Mouse (Mus musculus) embryonic facial prominence, embryonic 13.5 days (tissue): ENCODE data around the gene Fam19a5. TPM values are rescaled to one million over a fixed set of nuclear protein-coding genes. Genes with fewer than 3 reads are reported as not detected.

Experiments
- ATAC-seq: fragments of 200-750 bp; cut with Nextera tagmentation; 2 replicates; pipeline ENCODE4 v1.8.0; 2017; ENCODE audit warnings: low read depth; ENCODE audit not compliant: insufficient number of reproducible peaks, insufficient read depth, low FRiP score, low TSS enrichment
- H3K27ac ChIP-seq: fragments of 300-500 bp; sonication (generic); 2 replicates; pipeline ENCODE4 v1.5.1; 2015; ENCODE audit warnings: moderate library complexity, mild to moderate bottlenecking, inconsistent platforms
- H3K27me3 ChIP-seq: fragments of 300-500 bp; sonication (generic); 2 replicates; pipeline ENCODE4 v1.6.1; 2015; ENCODE audit warnings: mild to moderate bottlenecking, inconsistent platforms
- H3K36me3 ChIP-seq: fragments of 300-500 bp; sonication (generic); 2 replicates; pipeline ENCODE4 v1.6.1; 2015; ENCODE audit warnings: mild to moderate bottlenecking, inconsistent platforms
- H3K4me1 ChIP-seq: fragments of 300-500 bp; sonication (generic); 2 replicates; pipeline ENCODE4 v1.6.1; 2015; ENCODE audit warnings: inconsistent platforms
- H3K4me2 ChIP-seq: fragments of 300-500 bp; sonication (generic); 2 replicates; pipeline ENCODE4 v1.6.1; 2015; ENCODE audit warnings: moderate library complexity, mild to moderate bottlenecking, inconsistent platforms
- H3K4me3 ChIP-seq: fragments of 300-500 bp; sonication (generic); 2 replicates; pipeline ENCODE4 v1.5.1; 2015; ENCODE audit warnings: mild to moderate bottlenecking, inconsistent platforms
- H3K9ac ChIP-seq: fragments of 300-500 bp; sonication (generic); 2 replicates; pipeline ENCODE4 v1.6.1; 2015; ENCODE audit warnings: mild to moderate bottlenecking, inconsistent platforms
- H3K9me3 ChIP-seq: fragments of 300-500 bp; sonication (generic); 2 replicates; pipeline ENCODE4 v1.6.1; 2016; ENCODE audit warnings: inconsistent platforms
- WGBS: fragments of 180-500 bp; shearing (Covaris S2); methylation state at CpG from one replicate; pipeline ENCODE4 v1.1.7; 2015; ENCODE audit warnings: mixed read lengths; 5-methylcytosine and 5-hydroxymethylcytosine counted together
- polyA plus RNA-seq: library from polyadenylated mRNA; unstranded; fragments of >200 nt; fragmentation: Nextera tagmentation; extraction: Ambion mirVana; gene quantifications from 2 replicates; pipeline ENCODE4 v1.2.1, GENCODE M21; 2015

Gene Fam19a5
- polyA plus RNA-seq, 1 experiment from 2014 or later: 4.1 TPM

DNA sequence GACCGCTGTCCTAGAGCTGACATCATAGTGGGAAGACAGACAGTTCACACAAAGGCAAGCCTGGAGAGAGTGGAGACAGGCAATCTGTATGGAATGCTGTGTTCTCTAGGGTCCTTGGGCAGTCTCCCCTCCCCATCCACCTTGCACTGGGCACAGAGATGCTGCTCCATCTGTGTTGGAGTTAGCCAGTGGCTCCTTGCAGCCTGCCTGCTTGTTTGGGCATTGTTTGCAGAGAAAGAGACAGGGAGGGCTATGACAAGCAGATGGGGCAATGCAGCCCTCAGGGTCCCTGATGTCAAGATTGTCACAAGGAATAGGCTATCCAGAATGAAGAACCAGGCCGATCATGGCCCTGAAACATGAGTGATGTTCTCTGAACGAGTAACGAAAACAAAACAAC is 5.6 kb downstream of the Fam19a5 start:
- H3K36me3 ChIP-seq: no peaks in the 10 kb centered on the region
- no peak overlapping the region for H3K9ac ChIP-seq
- H3K27me3 ChIP-seq: peaks cover 60% of the 10 kb centered on the region
- no peak for ATAC-seq
- H3K4me3 ChIP-seq: no peak overlapping the region
- H3K4me1 ChIP-seq: 0 out of 2 replicates have a peak, but pooled peaks cover 11% of the 10 kb centered on the region
- WGBS: 76% methylated on average over 4 of the region's 4 CpGs
- H3K4me2 ChIP-seq: no peak overlapping the region
- no peak overlapping the region for H3K27ac ChIP-seq
- H3K9me3 ChIP-seq: no peaks in the 10 kb centered on the region

DNA sequence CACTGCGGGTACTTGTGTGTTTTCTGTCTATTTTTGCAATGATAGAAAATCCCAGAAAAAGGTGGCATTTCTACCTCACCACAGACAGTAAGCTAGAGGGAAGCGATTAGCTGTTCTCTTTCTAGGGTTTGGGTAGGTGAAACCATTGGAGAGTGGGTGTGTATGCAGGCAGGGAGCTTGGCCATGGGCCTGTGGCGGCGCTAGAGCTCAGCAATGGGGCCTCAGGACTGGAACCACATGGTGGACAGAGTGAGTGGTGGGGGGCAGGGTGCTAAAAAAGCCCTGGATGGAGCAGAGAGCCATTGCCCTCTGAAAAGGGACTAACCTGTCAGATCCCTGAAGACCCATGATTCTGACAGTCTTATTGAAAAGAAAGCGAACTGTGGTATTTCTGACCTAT is 6.7 kb downstream of the Fam19a5 start:
- Histone ChIP-seq H3K9ac (no peak overlapping the region), H3K4me1 (0 out of 2 replicates have a peak, but pooled peaks cover under 1% of the 10 kb centered on the region), H3K36me3 (no peaks in the 10 kb centered on the region), H3K4me2 (no peak overlapping the region), H3K9me3 (no peaks in the 10 kb centered on the region), H3K4me3 (no peak overlapping the region), H3K27me3 (peaks cover 49% of the 10 kb centered on the region), H3K27ac (no peak overlapping the region)
- ATAC-seq: no peak
- 59% methylated on average over 5 of the region's 5 CpGs for WGBS

DNA sequence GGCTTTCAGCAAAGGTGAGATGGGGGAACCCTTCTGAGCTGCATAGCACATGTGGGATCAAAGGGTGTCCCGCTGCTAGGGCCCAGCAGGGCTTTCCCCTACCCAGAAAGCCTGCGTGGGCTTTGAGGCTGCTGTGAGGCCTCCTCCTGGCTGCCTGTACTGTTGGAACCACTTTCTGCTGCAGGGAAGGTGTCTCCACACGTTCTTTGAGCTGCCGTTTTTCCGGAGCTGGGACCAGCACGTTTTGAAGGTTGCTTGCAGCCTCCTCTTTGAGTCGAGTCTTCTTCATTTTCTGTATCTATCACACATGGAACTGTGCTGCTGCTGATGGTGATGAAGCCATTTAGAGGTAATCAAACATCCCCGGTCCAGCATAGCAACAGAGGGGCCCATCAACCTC is 7.5 kb downstream of the Fam19a5 start:
- Histone ChIP-seq H3K36me3 (no peaks in the 10 kb centered on the region), H3K4me1 (no peaks in the 10 kb centered on the region), H3K9ac (no peak overlapping the region), H3K27ac (no peak overlapping the region), H3K9me3 (no peaks in the 10 kb centered on the region), H3K4me3 (no peak overlapping the region), H3K27me3 (peaks cover 42% of the 10 kb centered on the region), H3K4me2 (no peak overlapping the region)
- 56% methylated on average over 8 of the region's 8 CpGs for WGBS
- no peak for ATAC-seq

DNA sequence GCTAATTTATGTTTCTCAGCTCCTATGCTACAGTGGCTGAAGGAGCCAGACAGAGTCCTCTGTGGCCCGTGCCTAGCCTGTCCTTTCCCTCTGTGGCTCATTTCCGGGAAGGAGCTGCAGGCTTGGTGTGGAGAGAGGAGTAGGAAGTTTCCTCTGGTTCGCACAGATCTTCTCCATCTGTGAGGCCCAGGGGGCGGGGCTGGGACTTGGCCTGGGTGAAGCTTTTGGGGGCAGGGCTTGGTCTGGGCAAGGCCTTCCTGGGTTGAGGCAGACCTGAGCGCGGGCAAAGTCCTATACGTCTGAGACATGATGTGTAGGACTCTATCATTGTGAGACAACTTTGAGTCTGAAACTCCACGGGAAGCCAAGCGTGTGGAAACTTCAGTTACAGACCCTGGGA is 11.7 kb downstream of the Fam19a5 start:
- H3K27ac ChIP-seq: no peak overlapping the region
- H3K36me3 ChIP-seq: no peaks in the 10 kb centered on the region
- ATAC-seq: no peak
- no peak overlapping the region for H3K9ac ChIP-seq
- no peak overlapping the region for H3K4me3 ChIP-seq
- peaks cover 4% of the 10 kb centered on the region; the same call in 1 of the 2 replicates for H3K27me3 ChIP-seq
- H3K9me3 ChIP-seq: no peaks in the 10 kb centered on the region
- no peak overlapping the region for H3K4me2 ChIP-seq
- WGBS: 81% methylated on average over 9 of the region's 9 CpGs
- no peaks in the 10 kb centered on the region for H3K4me1 ChIP-seq

DNA sequence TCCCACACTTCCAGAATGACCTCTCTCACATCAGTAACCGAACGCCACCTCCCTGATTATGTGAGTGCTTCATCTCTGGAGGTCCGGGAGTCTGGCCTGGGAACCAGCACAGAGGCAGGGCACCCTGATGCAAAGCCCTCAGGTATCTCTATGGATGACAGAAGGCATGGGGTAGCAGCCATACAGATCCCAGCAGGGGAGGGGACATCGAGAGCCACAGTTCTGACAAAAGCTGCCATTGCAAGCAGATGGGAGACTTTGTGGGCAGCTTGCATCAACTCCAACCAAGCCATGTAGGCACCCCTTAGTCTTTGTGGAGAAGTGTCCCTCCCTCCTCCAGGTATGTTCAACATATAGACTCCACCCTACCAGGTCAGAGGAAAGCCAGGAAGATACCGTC is 20.2 kb downstream of the Fam19a5 start:
- Histone ChIP-seq H3K9ac (no peak overlapping the region), H3K27me3 (no peaks in the 10 kb centered on the region), H3K4me2 (no peak overlapping the region), H3K36me3 (no peaks in the 10 kb centered on the region), H3K9me3 (no peaks in the 10 kb centered on the region), H3K4me1 (peaks cover 6% of the 10 kb centered on the region), H3K4me3 (no peak overlapping the region), H3K27ac (no peak overlapping the region)
- 92% methylated on average over 5 of the region's 5 CpGs for WGBS
- ATAC-seq: no peak

DNA sequence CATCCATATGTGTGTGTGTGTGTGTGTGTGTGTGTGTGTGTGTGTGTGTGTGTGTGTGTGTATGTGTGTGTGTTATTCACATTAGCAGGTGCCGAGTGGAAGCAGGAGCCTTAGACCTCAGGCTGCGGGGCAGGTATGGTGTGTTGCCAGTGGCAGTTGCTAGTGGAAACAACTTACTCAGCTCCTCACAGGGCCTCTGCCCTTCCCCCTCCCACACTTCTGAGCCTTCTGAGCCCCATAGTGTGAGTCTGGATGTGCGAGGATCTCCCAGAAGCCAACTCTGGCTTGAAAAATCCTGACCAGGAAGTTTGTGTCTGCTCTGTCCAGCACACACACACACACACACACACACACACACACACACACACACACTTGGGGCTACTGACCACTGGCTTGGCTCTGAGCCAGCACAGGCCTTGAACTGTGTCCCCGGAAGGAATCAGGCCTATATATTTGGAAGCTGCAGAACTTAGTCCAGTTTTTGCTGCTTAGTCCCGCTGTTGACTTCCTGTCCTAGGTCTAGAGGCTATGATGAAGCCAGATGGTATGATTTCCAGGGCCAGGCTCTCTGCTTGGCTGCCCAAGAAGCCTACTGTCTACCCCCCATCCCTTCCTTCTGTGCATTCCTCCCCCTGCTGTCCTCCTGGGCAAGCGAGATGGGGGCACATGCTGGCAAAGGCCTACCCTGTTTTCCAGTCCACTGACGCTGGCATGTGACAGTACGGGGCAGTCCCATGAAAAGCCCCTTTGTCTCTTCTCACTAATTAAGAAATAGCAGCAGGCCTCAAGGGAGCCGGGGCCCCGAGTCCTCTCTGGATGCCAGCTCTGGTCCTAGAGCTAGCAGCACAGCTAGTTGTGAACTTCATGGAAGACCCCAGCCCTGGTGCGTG is 22.2 kb downstream of the Fam19a5 start:
- H3K9ac ChIP-seq: no peak overlapping the region
- H3K27me3 ChIP-seq: no peaks in the 10 kb centered on the region
- H3K27ac ChIP-seq: no peak overlapping the region
- WGBS: 54% methylated on average over 10 of the region's 11 CpGs
- no peaks in the 10 kb centered on the region for H3K9me3 ChIP-seq
- no peak overlapping the region for H3K4me2 ChIP-seq
- no peak overlapping the region for H3K4me3 ChIP-seq
- peaks cover 6% of the 10 kb centered on the region for H3K4me1 ChIP-seq
- no peaks in the 10 kb centered on the region for H3K36me3 ChIP-seq
- ATAC-seq: 0 out of 2 replicates have a peak, but pooled peaks have one; percentile 62

DNA sequence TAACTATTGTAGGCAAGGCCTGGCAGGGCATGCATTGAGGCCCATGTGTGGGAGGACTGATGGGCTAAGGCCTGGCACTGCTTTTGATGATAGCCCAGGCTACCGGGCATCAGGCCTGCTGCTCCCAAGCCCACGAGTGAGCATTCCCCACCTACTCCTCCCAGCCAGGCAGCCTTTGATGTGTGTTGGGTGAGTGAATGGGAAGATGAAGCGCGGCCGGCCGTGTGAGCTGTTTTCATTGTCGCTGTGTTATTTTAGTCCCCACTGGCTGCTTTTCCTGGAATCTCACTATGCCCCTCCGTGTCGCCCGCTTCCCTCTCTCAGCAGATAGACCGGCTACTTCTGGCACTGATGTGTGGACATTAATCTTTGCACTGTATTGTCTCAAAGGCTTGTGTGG is 26.1 kb downstream of the Fam19a5 start:
- no peaks in the 10 kb centered on the region for H3K27me3 ChIP-seq
- no peak overlapping the region for H3K9ac ChIP-seq
- H3K9me3 ChIP-seq: no peaks in the 10 kb centered on the region
- WGBS: 86% methylated on average over 11 of the region's 11 CpGs
- no peak for ATAC-seq
- H3K4me2 ChIP-seq: no peak overlapping the region
- peaks cover 6% of the 10 kb centered on the region for H3K4me1 ChIP-seq
- no peak overlapping the region for H3K4me3 ChIP-seq
- no peaks in the 10 kb centered on the region for H3K36me3 ChIP-seq
- no peak overlapping the region for H3K27ac ChIP-seq

DNA sequence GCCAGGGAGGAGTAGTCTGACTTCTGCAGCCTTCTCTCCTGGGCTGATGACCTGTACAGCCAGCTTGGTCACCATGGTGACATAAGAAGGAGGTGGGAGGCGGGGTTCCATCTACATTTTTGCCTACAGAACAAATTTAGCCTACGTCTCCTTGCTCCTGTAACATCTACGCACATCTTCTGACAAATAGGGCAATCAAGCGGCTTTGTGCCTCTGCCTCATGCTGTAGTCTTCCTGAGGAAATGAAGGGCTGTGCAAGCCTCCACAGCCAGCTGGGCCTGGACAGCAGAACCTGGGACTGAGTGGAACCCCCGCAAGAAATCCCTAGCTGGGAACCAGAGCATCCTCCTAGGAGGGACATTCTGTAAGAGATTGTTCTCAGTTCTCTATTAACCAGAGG is 35.8 kb downstream of the Fam19a5 start:
- H3K9me3 ChIP-seq: no peaks in the 10 kb centered on the region

DNA sequence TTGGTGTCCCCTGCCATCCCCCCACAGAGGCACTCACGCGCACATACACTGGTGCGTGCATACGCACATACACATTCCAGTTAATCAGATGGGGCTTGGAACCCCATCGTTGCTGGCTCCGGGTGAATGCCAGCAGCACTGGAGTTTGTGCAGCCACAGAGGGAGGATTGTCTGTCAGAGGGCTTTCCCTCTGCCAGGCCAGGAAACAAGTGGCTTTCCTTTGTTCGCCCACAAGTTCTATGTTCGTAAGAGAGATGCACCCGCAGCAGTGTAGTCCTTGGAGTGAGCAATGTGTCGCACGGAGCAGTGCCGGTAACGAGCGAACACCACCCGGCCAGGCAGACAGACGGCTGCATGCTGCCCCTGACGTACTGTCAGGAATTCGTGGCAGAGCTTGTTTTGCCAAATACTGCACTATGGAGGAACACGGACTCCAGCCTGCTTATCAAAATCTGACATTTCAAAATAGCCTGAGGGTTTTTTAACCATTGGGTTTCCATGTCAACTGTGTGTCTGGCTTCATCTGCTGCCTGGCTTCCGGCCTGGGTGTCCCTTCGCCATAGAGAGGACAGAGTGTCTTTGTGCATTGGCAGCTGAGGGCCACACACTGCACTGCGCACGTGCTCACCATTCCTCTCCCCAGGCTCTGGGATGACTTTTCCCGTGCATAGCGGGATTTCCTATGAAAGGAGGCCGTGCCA is 40.0 kb downstream of the Fam19a5 start:
- Histone ChIP-seq H3K27ac (no peak overlapping the region), H3K4me3 (no peak overlapping the region), H3K36me3 (no peaks in the 10 kb centered on the region), H3K9me3 (no peaks in the 10 kb centered on the region), H3K9ac (no peak overlapping the region), H3K4me1 (peaks cover 7% of the 10 kb centered on the region; the same call in 1 of the 2 replicates), H3K27me3 (no peaks in the 10 kb centered on the region), H3K4me2 (no peak overlapping the region)
- 49% methylated on average over 26 of the region's 26 CpGs for WGBS
- no peak for ATAC-seq

More for the DNA sequence above, 35.8 kb downstream of the Fam19a5 start:
- 89% methylated on average over 5 of the region's 5 CpGs for WGBS
- no peak for ATAC-seq
- Histone ChIP-seq H3K9ac (no peak overlapping the region), H3K4me2 (no peak overlapping the region), H3K36me3 (no peaks in the 10 kb centered on the region), H3K27me3 (no peaks in the 10 kb centered on the region), H3K4me1 (peaks cover 7% of the 10 kb centered on the region; the same call in 1 of the 2 replicates), H3K4me3 (no peak overlapping the region), H3K27ac (no peak overlapping the region)

DNA sequence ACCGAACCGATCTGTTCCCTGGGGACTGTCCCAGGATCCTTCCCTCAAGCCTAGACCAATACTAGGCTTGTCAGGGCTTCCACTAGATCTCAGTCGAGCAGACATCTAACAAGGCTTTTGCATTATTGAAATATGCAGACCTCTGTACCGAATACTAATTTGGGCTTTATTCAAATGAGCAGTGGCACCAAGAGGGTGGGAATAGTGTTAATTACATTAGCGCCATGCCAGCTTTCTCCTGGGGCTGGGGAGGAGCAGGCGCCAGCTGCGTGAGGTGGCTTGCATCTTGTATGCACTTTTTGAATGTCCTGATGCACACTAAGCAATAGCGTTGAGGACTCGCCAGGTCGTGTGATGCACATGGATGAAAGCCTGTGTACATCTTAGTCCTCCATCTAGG is 46.9 kb downstream of the Fam19a5 start:
- no peaks in the 10 kb centered on the region for H3K9me3 ChIP-seq
- no peak overlapping the region for H3K27ac ChIP-seq
- no peaks in the 10 kb centered on the region for H3K36me3 ChIP-seq
- H3K4me3 ChIP-seq: no peak overlapping the region
- ATAC-seq: no peak
- no peaks in the 10 kb centered on the region for H3K27me3 ChIP-seq
- no peaks in the 10 kb centered on the region for H3K4me1 ChIP-seq
- H3K4me2 ChIP-seq: no peak overlapping the region
- 92% methylated on average over 10 of the region's 10 CpGs for WGBS
- no peak overlapping the region for H3K9ac ChIP-seq

DNA sequence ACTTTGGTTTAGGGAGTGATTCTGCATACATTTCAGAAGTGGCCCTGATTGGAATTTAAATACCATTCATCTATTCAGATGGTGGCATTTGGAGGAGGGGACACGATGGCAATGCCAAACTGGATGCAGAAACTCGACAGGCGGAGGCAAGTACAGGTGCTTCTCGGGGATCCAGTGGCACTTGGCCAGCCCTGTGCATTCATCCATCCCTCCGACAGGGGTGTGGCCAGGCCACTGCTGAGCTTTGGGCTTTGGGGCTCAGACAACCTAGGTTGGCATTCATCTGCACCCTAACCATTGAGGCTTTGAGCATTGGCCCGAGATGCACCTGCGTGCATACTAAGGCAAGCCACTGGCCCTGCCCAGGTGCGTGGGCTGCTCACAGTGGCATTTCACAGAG is 52.6 kb downstream of the Fam19a5 start:
- no peak overlapping the region for H3K9ac ChIP-seq
- ATAC-seq: no peak
- WGBS: 82% methylated on average over 8 of the region's 8 CpGs
- H3K4me3 ChIP-seq: no peak overlapping the region
- no peaks in the 10 kb centered on the region for H3K9me3 ChIP-seq
- H3K4me2 ChIP-seq: no peak overlapping the region
- no peak overlapping the region for H3K27ac ChIP-seq
- H3K27me3 ChIP-seq: no peaks in the 10 kb centered on the region
- H3K4me1 ChIP-seq: no peaks in the 10 kb centered on the region
- H3K36me3 ChIP-seq: no peaks in the 10 kb centered on the region

DNA sequence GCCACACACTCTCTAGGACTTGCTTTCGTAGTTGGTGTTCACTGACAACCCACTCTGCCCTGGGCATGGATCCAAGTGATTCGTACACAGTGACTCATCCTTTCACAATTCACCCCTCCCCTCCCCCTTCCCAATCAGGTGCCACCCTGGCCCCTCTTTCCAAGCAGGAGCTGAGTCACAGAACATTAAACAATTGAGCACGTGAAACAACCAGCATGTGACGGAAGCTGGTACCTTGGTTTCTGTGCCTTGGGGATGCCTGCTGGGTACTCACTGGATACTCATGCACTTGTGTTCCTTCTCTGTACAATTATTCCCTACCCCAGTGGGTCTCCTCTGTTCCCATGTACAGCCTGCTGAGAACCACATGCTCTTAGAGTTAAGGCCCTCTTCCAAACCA is 53.0 kb downstream of the Fam19a5 start:
- no peaks in the 10 kb centered on the region for H3K9me3 ChIP-seq
- WGBS: 69% methylated on average over 4 of the region's 4 CpGs

More for the DNA sequence above, 53.0 kb downstream of the Fam19a5 start:
- Histone ChIP-seq H3K27ac (no peak overlapping the region), H3K27me3 (no peaks in the 10 kb centered on the region), H3K9ac (no peak overlapping the region), H3K4me2 (no peak overlapping the region), H3K4me1 (no peaks in the 10 kb centered on the region), H3K4me3 (no peak overlapping the region), H3K36me3 (no peaks in the 10 kb centered on the region)
- ATAC-seq: no peak
